Mouse (Mus musculus): Measurements from ENCODE around the gene Susd4. TPM values are rescaled to one million over a fixed set of nuclear protein-coding genes. Genes with fewer than 3 reads are reported as not detected.

The Susd4 gene
- total and polyA plus RNA-seq, 3 experiments: not detected

DNA sequence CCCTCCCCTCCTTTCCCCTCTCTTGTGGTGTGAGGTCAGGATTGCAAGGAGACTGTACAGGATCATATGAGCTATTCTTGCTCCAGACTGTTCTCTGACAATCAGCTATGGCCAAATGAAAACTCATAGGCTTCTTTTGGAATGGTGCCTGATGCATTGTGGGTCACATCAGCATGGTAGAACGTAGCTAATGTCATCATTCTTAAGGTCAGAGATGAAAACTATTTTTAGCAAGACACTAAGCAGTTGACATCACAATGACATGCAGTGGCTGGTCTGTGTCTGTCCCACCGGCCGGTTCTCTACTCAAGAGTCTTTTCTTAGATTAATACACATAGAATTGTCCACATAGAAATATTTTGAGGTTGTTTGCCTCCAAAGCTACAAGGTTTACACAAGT lies 142.0 kb downstream of the Susd4 start:
- Histone ChIP-seq H3K9me3 (replicated peaks) (peaks cover 66% of the 10 kb centered on the region), H3K4me1 (ENCODE audit: insufficient read depth, low read depth, low read length) (no peaks in the 10 kb centered on the region), H3K27me3 (ENCODE audit: insufficient read depth, low read length) (no peaks in the 10 kb centered on the region), H3K4me3 (ENCODE audit: low read depth, low read length) (no peak overlapping the region), H3K36me3 (replicated peaks) (no peaks in the 10 kb centered on the region)
- DNase-seq (ENCODE audit: low spot score) (no peak), ATAC-seq (ENCODE audit: extremely low read depth, insufficient number of reproducible peaks, low FRiP score, poor library complexity, severe bottlenecking) (no peak)
- TF ChIP-seq GATA1 (IDR thresholded peaks at IDR 0.05; ENCODE audit: borderline replicate concordance, low read length) (no peak), POLR2AphosphoS5 (IDR thresholded peaks at IDR 0.05; ENCODE audit: insufficient replicate concordance, low read depth, low read length) (no peak), GATA2 (IDR thresholded peaks at IDR 0.05; ENCODE audit: borderline replicate concordance, low read depth, low read length) (no peak), TAL1 (conservative IDR thresholded peaks at IDR 0.05; ENCODE audit: low read depth, low read length) (no peak), CTCF (IDR thresholded peaks at IDR 0.05; ENCODE audit: low read depth, low read length) (no peak)

DNA sequence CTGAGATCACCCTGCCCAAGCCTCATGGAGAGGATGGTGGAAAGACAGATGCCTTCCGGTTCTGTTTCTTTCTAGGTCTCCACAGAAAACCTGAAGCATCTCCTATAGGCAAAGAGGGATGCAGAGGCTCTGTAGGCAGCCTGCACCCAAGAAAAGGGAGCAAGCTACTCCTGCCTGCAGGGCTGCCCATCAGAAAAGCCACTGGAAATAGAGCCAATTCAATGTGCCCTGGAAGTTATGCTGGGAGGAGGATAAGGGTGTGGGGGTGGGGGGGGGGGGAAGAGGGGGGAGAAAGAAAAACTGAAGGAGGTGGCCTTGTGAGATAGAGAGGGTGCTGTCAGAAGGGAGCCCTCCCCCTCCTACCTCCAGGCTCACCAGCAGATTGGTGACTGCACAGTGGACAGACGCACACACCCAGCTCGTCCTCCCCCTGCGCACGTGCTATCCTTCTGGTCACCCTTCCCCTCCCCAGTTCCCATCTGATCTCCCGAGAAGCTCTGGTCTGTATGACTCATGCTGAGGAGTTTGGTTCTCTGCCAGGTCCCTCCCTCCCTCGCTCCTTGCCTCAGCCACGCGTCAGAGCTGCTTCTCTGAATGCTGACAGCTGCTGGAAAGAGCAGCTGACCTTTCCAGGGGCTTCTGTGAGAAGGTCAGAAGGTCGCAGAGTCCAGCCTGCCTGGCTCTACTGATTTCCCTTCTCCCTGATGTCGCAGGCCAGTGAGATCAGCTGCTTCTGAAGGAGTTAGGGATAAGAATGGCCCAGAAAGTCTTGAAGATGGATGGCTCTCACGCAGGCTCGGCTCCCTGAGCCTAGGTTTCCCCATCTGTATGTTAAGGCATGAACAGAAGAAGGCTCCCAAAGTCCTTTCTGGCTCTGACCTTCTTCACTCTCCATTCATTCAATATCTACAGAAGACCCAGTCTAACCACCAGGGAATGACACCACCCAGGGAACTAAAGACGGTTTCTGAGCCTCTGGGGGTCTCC lies 144.7 kb downstream of the Susd4 start:
- ATAC-seq (ENCODE audit: extremely low read depth, insufficient number of reproducible peaks, low FRiP score, poor library complexity, severe bottlenecking) (no peak), DNase-seq (ENCODE audit: low spot score) (no peak)
- no peaks in the 10 kb centered on the region for H3K36me3 ChIP-seq (replicated peaks)
- TF ChIP-seq POLR2AphosphoS5 (IDR thresholded peaks at IDR 0.05; ENCODE audit: insufficient replicate concordance, low read depth, low read length) (no peak), CTCF (IDR thresholded peaks at IDR 0.05; ENCODE audit: low read depth, low read length) (no peak), GATA2 (IDR thresholded peaks at IDR 0.05; ENCODE audit: borderline replicate concordance, low read depth, low read length) (no peak), TAL1 (conservative IDR thresholded peaks at IDR 0.05; ENCODE audit: low read depth, low read length) (no peak), GATA1 (IDR thresholded peaks at IDR 0.05; ENCODE audit: borderline replicate concordance, low read length) (no peak)
- H3K4me1 ChIP-seq (ENCODE audit: insufficient read depth, low read depth, low read length): no peaks in the 10 kb centered on the region
- H3K27me3 ChIP-seq (ENCODE audit: insufficient read depth, low read length): no peaks in the 10 kb centered on the region
- H3K9me3 ChIP-seq (replicated peaks): peaks cover 57% of the 10 kb centered on the region
- H3K4me3 ChIP-seq (ENCODE audit: low read depth, low read length): no peak overlapping the region

DNA sequence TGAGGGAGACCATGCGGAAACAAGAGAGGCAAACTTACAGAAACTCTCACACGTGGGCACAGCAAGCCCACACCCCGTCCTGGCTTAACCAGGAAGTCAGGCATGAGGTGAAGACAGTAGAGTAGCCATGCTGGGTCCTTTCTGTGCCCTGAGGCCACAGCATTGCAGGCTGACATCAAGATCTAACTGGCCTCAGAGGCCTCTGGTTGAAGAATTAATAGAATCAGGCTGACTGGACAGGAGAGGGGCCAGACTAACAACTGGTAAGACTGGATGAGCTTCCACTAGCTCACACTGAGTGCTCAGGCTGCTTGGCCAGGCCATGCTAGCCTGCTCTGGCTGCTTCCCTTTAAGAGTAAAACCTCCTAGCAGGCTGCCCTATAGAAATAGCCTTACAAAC lies 145.4 kb downstream of the Susd4 start:
- DNase-seq (ENCODE audit: low spot score): no peak
- H3K4me1 ChIP-seq (ENCODE audit: insufficient read depth, low read depth, low read length): no peaks in the 10 kb centered on the region
- ATAC-seq (ENCODE audit: extremely low read depth, insufficient number of reproducible peaks, low FRiP score, poor library complexity, severe bottlenecking): no peak
- H3K27me3 ChIP-seq (ENCODE audit: insufficient read depth, low read length): no peaks in the 10 kb centered on the region
- TF ChIP-seq GATA2 (IDR thresholded peaks at IDR 0.05; ENCODE audit: borderline replicate concordance, low read depth, low read length): no peak
- no peak for TF ChIP-seq TAL1 (conservative IDR thresholded peaks at IDR 0.05; ENCODE audit: low read depth, low read length)
- no peak for TF ChIP-seq POLR2AphosphoS5 (IDR thresholded peaks at IDR 0.05; ENCODE audit: insufficient replicate concordance, low read depth, low read length)
- no peak for TF ChIP-seq CTCF (IDR thresholded peaks at IDR 0.05; ENCODE audit: low read depth, low read length)
- TF ChIP-seq GATA1 (IDR thresholded peaks at IDR 0.05; ENCODE audit: borderline replicate concordance, low read length): no peak
- no peak overlapping the region for H3K4me3 ChIP-seq (ENCODE audit: low read depth, low read length)
- peaks cover 52% of the 10 kb centered on the region for H3K9me3 ChIP-seq (replicated peaks)
- H3K36me3 ChIP-seq (replicated peaks): no peaks in the 10 kb centered on the region

DNA sequence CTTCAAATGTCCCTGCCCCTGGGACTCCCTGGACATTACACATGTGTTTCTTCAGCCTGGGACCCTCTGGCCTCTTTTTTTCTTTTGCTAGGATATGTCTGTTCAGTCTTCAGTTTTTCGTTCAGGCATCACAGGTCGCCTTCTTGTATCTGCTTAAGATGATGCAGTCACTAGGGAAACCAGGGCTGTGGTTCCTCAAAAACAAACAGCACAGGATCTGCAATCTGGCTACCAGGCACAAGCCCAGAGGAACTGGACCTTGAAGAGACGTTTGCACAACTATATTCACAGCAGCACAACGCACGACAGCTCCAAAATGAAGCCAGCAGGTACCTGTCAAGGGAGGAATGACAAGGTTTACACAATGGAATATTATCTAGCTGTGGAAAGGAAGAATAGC lies 145.9 kb downstream of the Susd4 start:
- no peaks in the 10 kb centered on the region for H3K4me1 ChIP-seq (ENCODE audit: insufficient read depth, low read depth, low read length)
- no peaks in the 10 kb centered on the region for H3K36me3 ChIP-seq (replicated peaks)
- no peak overlapping the region for H3K4me3 ChIP-seq (ENCODE audit: low read depth, low read length)
- ATAC-seq (ENCODE audit: extremely low read depth, insufficient number of reproducible peaks, low FRiP score, poor library complexity, severe bottlenecking): no peak
- H3K9me3 ChIP-seq (replicated peaks): peaks cover 47% of the 10 kb centered on the region
- DNase-seq (ENCODE audit: low spot score): no peak
- no peak for TF ChIP-seq POLR2AphosphoS5 (IDR thresholded peaks at IDR 0.05; ENCODE audit: insufficient replicate concordance, low read depth, low read length)
- no peak for TF ChIP-seq CTCF (IDR thresholded peaks at IDR 0.05; ENCODE audit: low read depth, low read length)
- TF ChIP-seq TAL1 (conservative IDR thresholded peaks at IDR 0.05; ENCODE audit: low read depth, low read length): no peak
- TF ChIP-seq GATA1 (IDR thresholded peaks at IDR 0.05; ENCODE audit: borderline replicate concordance, low read length): no peak
- TF ChIP-seq GATA2 (IDR thresholded peaks at IDR 0.05; ENCODE audit: borderline replicate concordance, low read depth, low read length): no peak
- no peaks in the 10 kb centered on the region for H3K27me3 ChIP-seq (ENCODE audit: insufficient read depth, low read length)

DNA sequence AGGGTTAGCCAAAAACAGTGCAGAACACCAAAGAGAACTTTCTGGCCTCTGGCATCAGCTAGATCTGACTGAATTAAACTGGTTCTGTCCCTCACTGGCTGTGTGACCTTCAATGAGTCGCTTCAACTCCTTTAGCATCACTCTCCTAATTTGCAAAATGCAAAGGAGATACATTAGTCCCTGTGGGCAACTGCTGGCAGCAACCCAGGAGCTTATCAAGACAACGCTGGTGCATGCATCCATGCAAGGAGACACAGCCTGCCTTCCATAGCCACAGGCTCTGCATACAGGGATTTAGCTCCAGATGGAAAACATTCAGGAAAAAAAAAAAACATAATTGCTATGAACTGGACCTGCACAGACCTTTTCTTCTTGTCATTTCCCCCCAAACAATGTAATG lies 148.9 kb downstream of the Susd4 start:
- no peaks in the 10 kb centered on the region for H3K36me3 ChIP-seq (replicated peaks)
- H3K9me3 ChIP-seq (replicated peaks): peaks cover 34% of the 10 kb centered on the region
- DNase-seq (ENCODE audit: low spot score) (no peak), ATAC-seq (ENCODE audit: extremely low read depth, insufficient number of reproducible peaks, low FRiP score, poor library complexity, severe bottlenecking) (no peak)
- no peak overlapping the region for H3K4me3 ChIP-seq (ENCODE audit: low read depth, low read length)
- TF ChIP-seq CTCF (IDR thresholded peaks at IDR 0.05; ENCODE audit: low read depth, low read length) (no peak), GATA2 (IDR thresholded peaks at IDR 0.05; ENCODE audit: borderline replicate concordance, low read depth, low read length) (no peak), POLR2AphosphoS5 (IDR thresholded peaks at IDR 0.05; ENCODE audit: insufficient replicate concordance, low read depth, low read length) (no peak), GATA1 (IDR thresholded peaks at IDR 0.05; ENCODE audit: borderline replicate concordance, low read length) (no peak), TAL1 (conservative IDR thresholded peaks at IDR 0.05; ENCODE audit: low read depth, low read length) (no peak)
- no peaks in the 10 kb centered on the region for H3K4me1 ChIP-seq (ENCODE audit: insufficient read depth, low read depth, low read length)
- no peaks in the 10 kb centered on the region for H3K27me3 ChIP-seq (ENCODE audit: insufficient read depth, low read length)

DNA sequence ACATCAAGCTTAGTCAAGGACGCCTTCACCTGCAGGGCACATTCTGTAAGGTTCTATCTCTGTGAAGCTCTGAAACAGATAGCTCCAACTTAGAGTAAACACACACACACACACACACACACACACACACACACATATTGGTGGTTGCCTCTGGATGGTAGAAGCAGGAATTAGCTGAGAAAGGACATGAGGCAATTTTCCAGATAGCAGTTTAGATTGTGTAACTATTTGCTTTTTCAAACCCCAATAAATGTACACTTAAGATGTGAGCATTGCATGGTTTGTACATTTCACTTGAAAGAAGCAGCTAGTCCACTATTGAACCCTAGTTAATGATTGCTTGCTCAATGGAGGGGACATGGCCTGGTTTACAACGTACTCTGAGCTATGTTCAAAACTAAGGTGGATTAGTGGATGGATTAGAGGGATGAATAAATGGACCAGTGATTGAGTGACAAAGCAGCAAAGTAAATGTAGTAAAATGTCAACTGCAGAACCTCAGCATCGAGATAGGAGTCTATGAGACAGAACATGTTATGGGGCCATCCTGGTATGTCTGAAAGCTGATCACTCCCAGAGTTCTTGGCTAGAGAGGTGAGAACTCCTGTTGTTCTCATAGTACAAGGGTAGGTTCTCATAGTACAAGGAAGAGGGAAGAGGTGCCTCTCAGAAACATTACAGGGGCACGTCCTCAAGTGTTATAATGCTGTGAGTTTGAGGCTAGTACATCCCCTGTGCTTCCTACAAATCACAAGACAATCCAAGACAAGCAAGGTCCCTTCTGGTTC lies 150.7 kb downstream of the Susd4 start:
- ATAC-seq (ENCODE audit: extremely low read depth, insufficient number of reproducible peaks, low FRiP score, poor library complexity, severe bottlenecking) (no peak), DNase-seq (ENCODE audit: low spot score) (no peak)
- H3K4me1 ChIP-seq (ENCODE audit: insufficient read depth, low read depth, low read length): no peaks in the 10 kb centered on the region
- TF ChIP-seq GATA2 (IDR thresholded peaks at IDR 0.05; ENCODE audit: borderline replicate concordance, low read depth, low read length) (no peak), GATA1 (IDR thresholded peaks at IDR 0.05; ENCODE audit: borderline replicate concordance, low read length) (no peak), TAL1 (conservative IDR thresholded peaks at IDR 0.05; ENCODE audit: low read depth, low read length) (no peak), POLR2AphosphoS5 (IDR thresholded peaks at IDR 0.05; ENCODE audit: insufficient replicate concordance, low read depth, low read length) (no peak), CTCF (IDR thresholded peaks at IDR 0.05; ENCODE audit: low read depth, low read length) (no peak)
- peaks cover 32% of the 10 kb centered on the region for H3K9me3 ChIP-seq (replicated peaks)
- no peak overlapping the region for H3K4me3 ChIP-seq (ENCODE audit: low read depth, low read length)
- no peaks in the 10 kb centered on the region for H3K36me3 ChIP-seq (replicated peaks)
- H3K27me3 ChIP-seq (ENCODE audit: insufficient read depth, low read length): no peaks in the 10 kb centered on the region

Measured in G1E (cell line).